Mouse (Mus musculus) liver, embryonic 18 days (tissue): ENCODE data around the gene Ntf5. TPM values are rescaled to one million over a fixed set of nuclear protein-coding genes. Genes with fewer than 3 reads are reported as not detected.

Experiments used
- polyA plus RNA-seq: library from polyadenylated mRNA; depleted of rRNA; stranded (reverse); fragments of >200 nt; gene quantifications from 2 replicates; pipeline ENCODE4 v1.2.3, GENCODE M21; 2012; rRNA removed

Gene Ntf5
- 0.15 and 0.17 TPM in 2 replicates for polyA plus RNA-seq

DNA sequence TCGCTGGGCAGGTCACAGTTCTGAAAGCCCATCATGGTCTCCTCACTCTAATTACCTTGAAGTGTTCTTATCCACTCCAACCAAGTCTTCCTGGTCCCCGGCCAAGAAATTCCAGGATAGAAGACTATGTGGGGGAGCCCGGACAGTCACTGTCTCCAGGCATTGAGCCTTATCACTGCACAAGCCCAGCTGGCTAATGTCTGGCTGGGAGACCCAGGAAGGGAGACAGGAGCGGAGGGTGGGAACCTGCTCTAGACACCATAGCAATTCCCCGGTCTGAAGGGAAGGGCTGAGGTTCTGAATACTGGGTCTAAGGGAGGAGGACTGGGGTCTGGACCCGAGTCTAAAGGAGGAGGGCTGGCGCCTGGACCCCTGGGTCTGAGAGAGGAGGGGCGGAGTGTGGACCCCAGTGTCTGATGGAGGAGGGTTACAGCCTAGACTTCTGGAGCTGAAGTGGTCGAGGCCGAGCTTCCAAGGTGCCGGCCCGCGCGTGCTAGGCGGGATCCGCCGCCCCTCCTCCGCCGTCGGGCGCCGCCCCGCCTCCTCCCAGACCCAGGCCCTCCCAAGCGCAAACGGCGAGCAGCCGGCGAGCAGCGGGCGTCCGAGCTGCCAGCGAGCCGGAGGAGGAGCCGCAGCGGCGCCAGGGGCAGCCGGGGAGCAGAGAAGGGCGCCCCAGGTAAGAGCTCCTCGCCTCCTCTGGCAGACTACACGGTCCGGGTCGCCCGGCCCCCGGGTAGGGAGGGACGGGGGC, at the start of gene Ntf5:
TSS of gene Ntf5 (plus strand) at position 583 of the 751 bp plus-strand sequence.

DNA sequence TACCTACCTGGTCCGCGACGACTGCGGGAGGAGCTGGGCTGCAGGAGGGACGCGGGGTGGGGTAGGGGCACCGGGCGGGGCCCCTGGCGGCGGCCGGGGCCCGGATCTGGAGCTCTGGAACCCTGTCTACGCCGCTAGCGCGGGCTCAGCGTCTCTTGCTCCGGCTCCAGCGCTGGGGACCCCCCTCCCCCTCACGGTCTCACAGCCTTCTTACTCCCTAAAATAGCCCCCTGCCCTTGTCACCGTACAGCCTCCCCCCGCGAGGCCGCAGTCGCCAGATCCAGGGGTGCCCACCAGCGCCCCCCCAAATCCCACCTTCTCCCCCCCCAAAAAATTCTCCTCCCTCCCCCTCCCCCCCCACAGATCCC, 46.9 kb upstream of the Ntf5 start, which contains the start of gene Ppfia3:
TSS of gene Ppfia3 (minus strand) at position 368 of the 368 bp plus-strand sequence.

DNA sequence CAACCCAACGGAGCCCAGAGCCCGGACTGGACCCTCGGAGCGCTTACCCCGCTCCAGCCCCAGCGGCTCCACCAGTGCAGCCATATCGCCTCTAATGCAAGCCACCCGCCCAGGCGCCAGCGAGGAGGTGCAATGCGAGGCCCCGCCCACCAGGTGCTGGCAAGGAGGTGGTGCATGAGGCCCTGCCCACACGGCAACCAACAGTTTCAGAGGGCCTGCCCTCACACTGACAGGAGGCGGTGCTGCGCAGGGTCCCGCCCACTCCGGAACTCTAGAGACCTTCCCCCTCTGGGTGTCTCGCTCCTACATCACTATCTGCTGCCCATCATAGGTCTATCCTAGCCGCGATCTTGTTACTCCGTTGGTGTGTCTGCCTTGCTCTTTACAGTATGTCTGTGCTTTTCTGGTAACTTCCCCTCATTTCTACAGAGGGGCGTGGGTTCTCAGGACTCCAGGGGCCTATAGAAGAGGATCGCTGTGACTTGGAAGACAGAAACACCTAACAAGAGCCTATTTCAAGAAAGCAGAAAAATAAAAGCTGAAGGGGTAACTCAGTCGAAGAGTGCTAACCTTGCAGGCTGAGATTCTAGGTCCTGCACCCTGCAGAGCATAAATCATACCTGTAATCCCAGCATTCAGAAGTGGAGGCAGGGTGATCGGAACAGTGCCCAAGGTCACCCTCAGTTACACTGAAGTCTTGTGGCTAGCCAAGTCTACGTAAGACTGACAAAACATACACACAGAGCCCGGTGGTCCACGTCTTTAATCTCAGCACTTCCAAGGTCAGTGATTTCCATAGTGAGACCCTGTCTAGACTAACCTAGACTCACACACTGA, 42.8 kb upstream of the Ntf5 start, which contains the start of gene Lin7b:
TSS of gene Lin7b (minus strand) at position 109 of the 837 bp plus-strand sequence.

DNA sequence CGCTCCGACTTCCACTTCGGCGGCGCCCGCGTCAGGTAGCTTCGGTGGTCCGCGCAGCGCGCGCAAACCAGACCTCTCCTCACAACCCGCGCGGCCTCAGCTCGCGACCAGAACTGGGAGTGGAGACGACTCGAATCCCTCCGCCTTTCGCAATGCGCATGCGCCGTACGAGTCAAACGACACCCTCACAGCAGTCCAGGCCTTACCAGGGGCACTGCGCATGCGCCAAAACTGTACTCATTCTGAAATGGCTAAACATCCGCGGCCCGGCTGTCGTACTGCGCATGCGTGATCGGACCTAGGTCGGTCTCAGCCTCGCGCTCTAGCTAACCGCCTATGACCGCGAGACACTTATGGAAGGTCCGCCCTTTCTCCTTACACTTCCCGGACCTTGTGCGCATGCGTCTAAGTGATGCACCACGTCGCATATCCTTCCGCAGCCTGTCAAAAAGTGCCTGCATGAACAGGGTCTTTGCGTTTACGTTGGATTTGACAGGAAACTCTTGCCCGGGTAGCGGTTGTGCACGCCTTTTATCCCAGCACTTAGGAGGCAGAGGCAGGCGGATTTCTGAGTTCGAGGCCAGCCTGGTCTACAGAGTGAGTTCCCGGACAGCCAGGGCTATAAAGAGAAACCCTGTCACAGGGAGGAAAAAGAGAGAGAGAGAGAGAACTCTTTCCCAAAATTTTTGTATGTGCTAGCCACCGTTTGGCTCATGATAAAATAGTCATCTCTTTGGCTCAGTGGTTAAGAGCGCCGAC, 17.7 kb upstream of the Ntf5 start, which contains the start of gene Snrnp70:
TSS of gene Snrnp70 (minus strand) at position 165 of the 759 bp plus-strand sequence.

DNA sequence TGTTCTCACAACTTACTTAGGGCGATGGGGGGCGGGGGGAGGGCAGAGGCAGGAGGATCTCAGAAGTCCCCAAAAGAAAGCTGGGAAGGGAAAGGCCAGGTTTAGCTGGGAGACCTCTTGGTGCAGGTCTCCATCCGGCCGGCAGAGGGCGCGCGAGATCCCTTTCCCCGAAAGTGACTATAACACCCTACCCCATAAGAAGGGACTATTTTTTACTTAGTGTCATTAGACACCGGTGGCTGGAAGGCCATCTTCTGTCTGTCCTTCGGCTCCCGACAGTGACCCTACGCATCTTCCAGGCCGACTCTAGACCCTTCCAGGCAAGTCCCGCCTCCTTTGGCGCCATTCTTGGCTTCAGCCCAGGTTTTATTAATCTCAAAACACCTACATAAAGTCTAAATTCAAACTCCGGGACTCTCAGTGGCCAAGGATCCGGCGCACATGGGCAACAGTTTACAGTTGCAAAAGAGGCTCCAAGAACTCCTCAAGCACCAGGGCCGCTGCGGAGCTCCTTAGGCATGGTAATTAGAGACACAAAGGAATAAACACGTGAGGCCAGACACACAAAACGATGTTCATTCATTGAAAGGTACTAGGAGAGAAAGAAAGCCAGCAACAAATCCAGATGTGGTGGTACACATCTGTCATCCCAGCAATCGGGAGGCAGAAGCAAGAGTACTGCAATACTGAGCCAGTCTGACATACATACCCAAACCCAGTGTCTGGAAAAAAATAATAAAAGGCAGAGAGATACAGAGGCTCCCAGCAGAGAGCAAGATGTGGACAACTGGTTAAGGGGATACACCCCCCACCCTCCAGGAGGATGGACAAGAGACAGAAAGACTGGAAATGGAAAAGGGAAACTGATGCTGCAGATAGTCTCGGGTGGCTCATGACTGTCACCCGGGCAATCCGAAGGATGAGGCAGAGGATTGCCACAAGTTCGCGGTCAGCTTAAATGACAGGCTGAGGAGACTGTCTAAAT, 8.1 kb upstream of the Ntf5 start, which contains the start of gene Kcna7:
TSS of gene Kcna7 (plus strand) at position 563 of the 985 bp plus-strand sequence.

DNA sequence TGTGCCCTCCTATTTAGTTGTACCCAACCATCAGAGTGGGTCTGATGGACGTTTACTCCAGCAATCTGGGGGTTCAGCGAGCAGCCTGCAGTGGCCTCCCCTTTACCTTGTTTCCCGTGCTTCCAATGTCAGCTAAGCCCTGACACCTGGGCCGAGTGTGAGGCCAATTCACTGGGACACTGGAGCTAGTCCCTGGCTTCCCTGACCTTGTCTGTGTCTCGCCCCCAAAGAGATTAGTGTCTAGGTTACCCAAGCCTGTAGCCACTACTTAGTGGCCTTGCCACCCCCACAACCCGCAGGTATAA, 7.1 kb downstream of the Ntf5 start, which contains the start of gene Lhb:
TSS of gene Lhb (plus strand) at position 206 of the 305 bp plus-strand sequence.

DNA sequence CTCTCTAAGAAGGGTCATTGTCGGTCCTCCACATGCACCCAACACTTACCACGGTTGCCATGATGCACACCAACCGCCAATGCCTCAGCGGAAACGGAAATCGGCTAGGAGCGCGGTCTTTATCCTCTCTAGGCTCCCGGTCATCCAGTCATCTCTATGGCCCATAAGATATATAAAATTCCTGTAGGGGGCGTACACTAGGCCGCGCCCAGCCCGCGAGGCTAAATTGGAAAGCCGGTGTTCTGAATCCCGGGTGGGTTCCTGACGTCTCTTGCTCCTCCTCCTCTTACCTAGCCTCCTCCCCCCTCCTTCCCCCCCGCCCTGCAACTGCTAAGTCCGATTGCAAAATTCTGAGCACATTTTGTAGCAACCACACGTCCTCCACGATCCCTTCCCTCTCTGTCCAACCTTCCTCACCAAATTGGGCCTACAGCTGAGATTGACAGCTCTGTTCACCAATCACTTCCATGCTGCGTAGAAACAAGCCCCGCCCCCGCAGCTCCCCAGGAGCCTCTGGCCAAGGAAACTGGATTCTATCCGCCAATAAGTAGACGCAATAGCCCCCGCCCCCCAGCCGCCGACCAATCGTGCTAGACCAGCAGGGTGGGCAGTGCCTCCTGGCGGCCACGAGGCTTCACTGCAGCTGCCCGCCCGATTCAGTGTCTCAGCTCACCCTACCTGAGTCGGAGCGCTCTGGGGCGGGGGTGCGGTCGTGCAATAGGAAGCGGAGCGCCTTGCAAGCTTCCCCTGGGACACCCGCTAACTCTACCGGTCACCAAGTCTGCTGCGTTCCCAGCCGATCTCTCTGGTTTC, 20.9 kb downstream of the Ntf5 start, which contains the start of gene Gys1:
TSS of gene Gys1 (plus strand) at position 642 of the 813 bp plus-strand sequence.

DNA sequence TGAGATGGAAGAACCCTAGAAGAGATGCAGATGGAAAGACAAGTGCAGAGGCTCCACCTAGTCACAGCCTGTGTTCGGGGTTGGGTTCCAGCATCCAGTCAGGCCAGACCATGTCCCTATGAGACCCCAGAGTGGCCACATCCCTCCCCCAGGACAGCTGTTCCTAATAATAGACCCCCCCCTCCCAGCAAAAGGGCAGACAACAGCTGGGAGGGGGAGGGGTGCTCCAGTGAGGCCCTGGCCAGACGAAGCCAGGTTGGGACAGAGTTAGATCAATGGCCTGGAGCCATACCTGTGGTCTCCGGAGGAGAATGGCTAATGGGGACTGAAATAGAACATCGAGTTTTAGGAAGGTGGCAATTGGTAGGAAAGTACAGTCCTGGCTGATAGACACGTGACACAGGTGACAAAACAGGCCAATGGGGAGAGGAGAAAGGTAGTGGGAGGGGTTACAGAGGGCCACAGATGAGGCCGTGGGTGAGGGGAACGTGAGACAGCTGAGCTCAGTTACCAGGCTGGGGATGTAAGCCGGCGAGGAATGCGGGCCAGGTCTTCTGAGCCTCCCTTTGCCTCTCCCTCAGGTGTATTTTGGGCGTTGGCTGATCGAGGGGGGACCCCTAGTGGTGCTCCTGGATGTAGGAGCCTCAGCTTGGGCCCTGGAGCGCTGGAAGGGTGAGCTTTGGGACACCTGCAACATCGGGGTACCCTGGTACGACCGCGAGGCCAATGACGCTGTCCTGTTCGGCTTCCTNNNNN, 24.2 kb downstream of the Ntf5 start, which contains the start of gene Ruvbl2:
TSS of gene Ruvbl2 (minus strand) at position 576 of the 756 bp plus-strand sequence.

DNA sequence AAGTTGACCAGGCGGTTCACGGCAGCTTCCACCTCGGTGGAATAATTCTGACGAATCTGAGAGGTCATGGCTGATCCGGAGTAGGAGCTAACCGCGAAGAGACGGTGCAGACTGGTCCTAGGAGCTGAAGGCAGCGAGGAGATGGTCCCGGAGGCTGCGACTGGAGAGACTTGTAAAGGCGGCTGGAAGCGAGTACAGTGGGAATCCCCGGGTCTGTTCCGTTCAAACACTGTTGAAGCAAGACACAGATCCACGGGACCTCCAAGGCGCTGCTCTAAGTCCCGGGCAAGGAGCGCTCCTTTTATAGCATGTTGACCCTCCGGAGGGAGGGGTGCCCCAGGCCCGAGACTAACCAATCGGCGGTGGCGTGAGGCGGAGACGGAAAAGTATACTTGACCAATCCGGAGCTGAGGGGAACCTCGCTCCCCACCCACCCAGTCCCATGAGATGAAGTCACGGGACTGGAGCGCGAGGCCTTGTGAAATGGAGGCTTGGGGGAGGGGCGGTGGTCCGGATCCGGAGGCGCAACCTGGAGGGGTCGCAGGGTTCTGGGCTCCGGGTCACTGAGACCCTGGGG, 46.2 kb downstream of the Ntf5 start, which contains the start of gene Ftl1:
TSS of gene Ftl1 (minus strand) at position 321 of the 577 bp plus-strand sequence.

DNA sequence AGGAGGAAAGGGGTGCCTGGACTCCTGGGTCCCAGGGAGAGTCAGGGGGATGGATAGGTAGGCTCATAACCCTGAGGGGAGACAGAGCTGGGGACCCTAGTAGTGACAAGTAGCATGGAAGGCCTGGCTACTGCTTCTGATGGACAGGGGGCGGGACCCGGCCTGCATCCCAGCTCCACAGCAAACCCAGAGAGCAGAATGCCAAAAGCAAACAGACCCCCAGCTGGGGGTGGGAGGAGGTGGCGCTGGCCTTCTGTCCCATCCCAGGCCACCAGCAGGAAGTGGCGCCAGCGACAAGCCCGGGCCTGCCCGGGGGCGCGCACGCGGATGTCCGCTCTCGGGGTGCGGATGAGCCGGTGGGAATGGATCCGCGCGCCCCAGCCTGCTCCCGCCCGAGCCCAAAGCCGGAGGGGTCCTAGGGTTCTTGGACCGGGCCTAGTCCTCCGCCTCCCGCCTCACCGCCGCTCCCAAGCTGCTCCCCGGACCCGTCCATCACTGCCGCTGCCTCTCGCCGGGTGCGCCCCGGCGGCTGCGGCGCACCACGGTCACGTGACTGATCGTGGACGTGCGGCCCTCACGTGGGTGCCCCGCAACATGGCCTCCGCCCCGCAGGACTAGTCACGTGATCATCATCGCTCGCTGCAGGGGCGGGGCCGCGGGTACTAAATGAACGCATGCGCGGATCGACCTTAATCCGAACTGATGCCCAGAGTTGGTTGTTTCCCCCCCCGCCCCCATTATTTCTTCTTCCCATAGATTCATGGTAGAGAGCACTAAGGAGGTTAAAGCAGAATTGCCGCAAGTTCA, 53.0 kb downstream of the Ntf5 start, which contains the start of gene Bax:
TSS of gene Bax (minus strand) at position 616 of the 807 bp plus-strand sequence.

Other genes with a start within 250 kb of the Ntf5 start
- gene Slc17a7, start 249.7 kb upstream of the Ntf5 start, polyA plus RNA-seq = 0.01 TPM in 2 replicates
- gene Gfy, start 234.1 kb upstream of the Ntf5 start, polyA plus RNA-seq = not detected in 2 replicates
- gene Pth2, start 232.7 kb upstream of the Ntf5 start, polyA plus RNA-seq = not detected in 2 replicates
- 0.04 and 0.05 TPM in 2 replicates for gene Ccdc155, start 208.8 kb upstream of the Ntf5 start, polyA plus RNA-seq
- 0.42 and 0.52 TPM in 2 replicates for gene Dkkl1, start 201.5 kb upstream of the Ntf5 start, polyA plus RNA-seq
- gene Tead2, start 197.9 kb upstream of the Ntf5 start, polyA plus RNA-seq = 21.0 and 23.1 TPM in 2 replicates
- 30.2 and 33.5 TPM in 2 replicates for gene Cd37, start 174.6 kb upstream of the Ntf5 start, polyA plus RNA-seq
- gene Slc6a16, start 172.6 kb upstream of the Ntf5 start, polyA plus RNA-seq = 0.05 and 0.06 TPM in 2 replicates
- gene Slc6a21, start 136.2 kb upstream of the Ntf5 start, polyA plus RNA-seq = 0.04 and 0.09 TPM in 2 replicates
- gene Trpm4, start 79.9 kb upstream of the Ntf5 start, polyA plus RNA-seq = 3.7 and 4.2 TPM in 2 replicates
- gene Hrc, start 78.4 kb upstream of the Ntf5 start, polyA plus RNA-seq = 0.20 and 0.34 TPM in 2 replicates
- 0.06 and 0.07 TPM in 2 replicates for gene Ppfia3, start 46.7 kb upstream of the Ntf5 start, polyA plus RNA-seq
- gene Lin7b, start 43.1 kb upstream of the Ntf5 start, polyA plus RNA-seq = 0.12 and 0.20 TPM in 2 replicates
- 152 and 184 TPM in 2 replicates for gene Snrnp70, start 18.0 kb upstream of the Ntf5 start, polyA plus RNA-seq
- gene Kcna7, start 8.0 kb upstream of the Ntf5 start, polyA plus RNA-seq = not detected in 2 replicates
- gene Lhb, start 7.1 kb downstream of the Ntf5 start, polyA plus RNA-seq = not detected in 2 replicates
- 7.5 and 9.9 TPM in 2 replicates for gene Gys1, start 21.1 kb downstream of the Ntf5 start, polyA plus RNA-seq
- 37.3 and 45.2 TPM in 2 replicates for gene Ruvbl2, start 24.4 kb downstream of the Ntf5 start, polyA plus RNA-seq
- gene Ftl1, start 46.2 kb downstream of the Ntf5 start, polyA plus RNA-seq = 1,700 and 2,007 TPM in 2 replicates
- gene Bax, start 53.2 kb downstream of the Ntf5 start, polyA plus RNA-seq = 47.6 and 49.6 TPM in 2 replicates
- gene Tulp2, start 68.2 kb downstream of the Ntf5 start, polyA plus RNA-seq = 0.12 and 0.15 TPM in 2 replicates
- 0.12 TPM in 1 of 2 replicates, not detected in the other for gene Gm45808, start 73.1 kb downstream of the Ntf5 start, polyA plus RNA-seq
- gene Dhdh, start 75.1 kb downstream of the Ntf5 start, polyA plus RNA-seq = 5.7 and 6.5 TPM in 2 replicates
- gene Nucb1, start 96.7 kb downstream of the Ntf5 start, polyA plus RNA-seq = 75.2 and 76.4 TPM in 2 replicates
- gene Ppp1r15a, start 112.6 kb downstream of the Ntf5 start, polyA plus RNA-seq = 79.7 and 101 TPM in 2 replicates
- gene Plekha4, start 112.6 kb downstream of the Ntf5 start, polyA plus RNA-seq = 1.2 and 1.7 TPM in 2 replicates
- gene Hsd17b14, start 141.2 kb downstream of the Ntf5 start, polyA plus RNA-seq = 0.78 and 1.3 TPM in 2 replicates
- 41.1 and 45.0 TPM in 2 replicates for gene Bcat2, start 156.5 kb downstream of the Ntf5 start, polyA plus RNA-seq
- gene Fgf21, start 201.8 kb downstream of the Ntf5 start, polyA plus RNA-seq = 3.1 and 3.5 TPM in 2 replicates
- 0.17 and 0.24 TPM in 2 replicates for gene Fut1, start 203.6 kb downstream of the Ntf5 start, polyA plus RNA-seq
- gene Izumo1, start 208.1 kb downstream of the Ntf5 start, polyA plus RNA-seq = 0.09 and 0.12 TPM in 2 replicates
- 3.2 and 3.6 TPM in 2 replicates for gene Rasip1, start 213.8 kb downstream of the Ntf5 start, polyA plus RNA-seq
- gene Mamstr, start 226.3 kb downstream of the Ntf5 start, polyA plus RNA-seq = 0.50 TPM in 2 replicates